Mouse (Mus musculus) intestine, postnatal 0 days (tissue): ENCODE measurements around the gene Fgfr2. TPM values are rescaled to one million over a fixed set of nuclear protein-coding genes. Genes with fewer than 3 reads are reported as not detected.
A peak's percentile ranks its signal among the peaks of the same experiment; 100 is the strongest.

Experiments
- ATAC-seq: fragments of 200-750 bp; cut with Nextera tagmentation; 2 replicates; pipeline ENCODE4 v1.8.0; 2017; ENCODE audit warnings: mild to moderate bottlenecking, moderate TSS enrichment, moderate library complexity
- H3K27ac ChIP-seq: fragments of 300-500 bp; sonication (generic); 2 replicates; pipeline ENCODE4 v1.5.1; 2014; ENCODE audit warnings: mild to moderate bottlenecking, low read depth, low read length, moderate library complexity
- H3K27me3 ChIP-seq: fragments of 300-500 bp; sonication (generic); replicated peaks from 2 replicates; pipeline ENCODE4 v1.6.1; 2014; ENCODE audit warnings: low read length, mixed read lengths; ENCODE audit not compliant: control insufficient read depth, insufficient read depth
- H3K36me3 ChIP-seq: fragments of 300-500 bp; sonication (generic); 2 replicates; pipeline ENCODE4 v1.6.1; 2014; ENCODE audit warnings: mild to moderate bottlenecking, moderate library complexity; ENCODE audit not compliant: control insufficient read depth, insufficient read depth
- H3K4me1 ChIP-seq: fragments of 300-500 bp; sonication (generic); replicated peaks from 2 replicates; pipeline ENCODE4 v1.6.1; 2014; ENCODE audit warnings: antibody characterized with exemption, low read length, mixed read lengths; ENCODE audit not compliant: control insufficient read depth, insufficient read depth
- H3K4me2 ChIP-seq: fragments of 300-500 bp; sonication (generic); replicated peaks from 2 replicates; pipeline ENCODE4 v1.6.1; 2014; ENCODE audit warnings: low read depth, mild to moderate bottlenecking, moderate library complexity
- H3K4me3 ChIP-seq: fragments of 300-500 bp; sonication (generic); 2 replicates; pipeline ENCODE4 v1.5.1; 2014; ENCODE audit warnings: low read depth, low read length
- H3K9ac ChIP-seq: fragments of 300-500 bp; sonication (generic); 2 replicates; pipeline ENCODE4 v1.6.1; 2014; ENCODE audit warnings: mild to moderate bottlenecking, low read depth, low read length
- H3K9me3 ChIP-seq: fragments of 300-500 bp; sonication (generic); 2 replicates; pipeline ENCODE4 v1.6.1; 2016; ENCODE audit warnings: mixed run types; ENCODE audit not compliant: control insufficient read depth
- CTCF ChIP-seq: sonication (generic); IDR thresholded peaks from 2 replicates; pipeline ENCODE4 v1.5.1; 2016; ENCODE audit warnings: low read depth, mild to moderate bottlenecking, control low read depth, antibody characterized with exemption, moderate library complexity
- WGBS: fragments of 180-500 bp; shearing (Covaris S2); extraction: QIAGEN DNeasy Blood & Tissue Kit; methylation state at CpG from one replicate; pipeline ENCODE4 v1.1.7; 2014; 5-methylcytosine and 5-hydroxymethylcytosine counted together
- polyA plus RNA-seq: library from polyadenylated mRNA; unstranded; fragments of >200 nt; fragmentation: Nextera tagmentation; extraction: Ambion mirVana; gene quantifications from 2 replicates; pipeline ENCODE4 v1.2.1, GENCODE M21; 2015

Gene Fgfr2
- polyA plus RNA-seq, 1 experiment from 2014 or later: 29.5 TPM

GRCm38 (mm10) chr7:130711851-130712250 lies 2411.3 kb downstream of the Fgfr2 start:
- Histone ChIP-seq H3K27me3 (no peaks in the 10 kb centered on the region), H3K4me3 (no peak overlapping the region), H3K27ac (no peak overlapping the region), H3K9ac (no peak overlapping the region), H3K4me1 (peaks cover 7% of the 10 kb centered on the region; the same call in 1 of the 2 replicates), H3K4me2 (no peak overlapping the region), H3K36me3 (no peaks in the 10 kb centered on the region; the same call in 1 of the 2 replicates), H3K9me3 (no peaks in the 10 kb centered on the region)
- TF ChIP-seq CTCF: no peak
- WGBS: 69% methylated on average over 6 of the region's 7 CpGs
- peak; percentile 31; the same call in 1 of the 2 replicates for ATAC-seq

GRCm38 (mm10) chr7:130709372-130710274 lies 2413.5 kb downstream of the Fgfr2 start:
- Histone ChIP-seq H3K9me3 (no peaks in the 10 kb centered on the region), H3K4me2 (peak overlapping the region; percentile 60), H3K4me1 (peaks cover 7% of the 10 kb centered on the region; the same call in 1 of the 2 replicates), H3K4me3 (0 out of 2 replicates have a peak overlapping the region, but pooled peaks have one; percentile 7), H3K27me3 (no peaks in the 10 kb centered on the region), H3K9ac (0 out of 2 replicates have a peak overlapping the region, but pooled peaks have one; percentile 7), H3K27ac (peak overlapping the region; percentile 60), H3K36me3 (no peaks in the 10 kb centered on the region; the same call in 1 of the 2 replicates)
- ATAC-seq: peak; percentile 66
- 29% methylated on average over 9 of the region's 9 CpGs for WGBS
- no peak for TF ChIP-seq CTCF

GRCm38 (mm10) chr7:130708940-130709339 lies 2414.2 kb downstream of the Fgfr2 start:
- TF ChIP-seq CTCF: no peak
- peaks cover 7% of the 10 kb centered on the region; the same call in 1 of the 2 replicates for H3K4me1 ChIP-seq
- no peaks in the 10 kb centered on the region; the same call in 1 of the 2 replicates for H3K36me3 ChIP-seq
- H3K27ac ChIP-seq: peak overlapping the region; percentile 60
- no peaks in the 10 kb centered on the region for H3K9me3 ChIP-seq
- 14% methylated on average over 9 of the region's 9 CpGs for WGBS
- 0 out of 2 replicates have a peak overlapping the region, but pooled peaks have one; percentile 7 for H3K9ac ChIP-seq
- peak; percentile 68 for ATAC-seq
- H3K4me2 ChIP-seq: peak overlapping the region; percentile 60
- H3K27me3 ChIP-seq: no peaks in the 10 kb centered on the region
- H3K4me3 ChIP-seq: peak overlapping the region; percentile 7; the same call in 1 of the 2 replicates

GRCm38 (mm10) chr7:130705230-130705629 lies 2417.9 kb downstream of the Fgfr2 start:
- H3K4me2 ChIP-seq: no peak overlapping the region
- 86% methylated on average over 2 of the region's 2 CpGs for WGBS
- ATAC-seq: no peak
- H3K36me3 ChIP-seq: 0 out of 2 replicates have a peak, but pooled peaks cover 13% of the 10 kb centered on the region
- no peak overlapping the region for H3K4me3 ChIP-seq
- H3K9me3 ChIP-seq: no peaks in the 10 kb centered on the region
- peaks cover 7% of the 10 kb centered on the region; the same call in 1 of the 2 replicates for H3K4me1 ChIP-seq
- no peaks in the 10 kb centered on the region for H3K27me3 ChIP-seq
- H3K27ac ChIP-seq: no peak overlapping the region
- H3K9ac ChIP-seq: no peak overlapping the region
- TF ChIP-seq CTCF: no peak

- 62% methylated on average over 1 of the region's 1 CpGs for WGBS
These were observed 2421.8 kb downstream of the Fgfr2 start for GRCm38 (mm10) chr7:130701336-130701735.

GRCm38 (mm10) chr7:130698480-130698879 lies 2424.7 kb downstream of the Fgfr2 start:
- H3K4me1 ChIP-seq: no peaks in the 10 kb centered on the region
- H3K27me3 ChIP-seq: no peaks in the 10 kb centered on the region
- no peak for ATAC-seq
- H3K9me3 ChIP-seq: no peaks in the 10 kb centered on the region
- H3K9ac ChIP-seq: no peak overlapping the region
- no peak for TF ChIP-seq CTCF
- no peak overlapping the region for H3K27ac ChIP-seq
- H3K36me3 ChIP-seq: 0 out of 2 replicates have a peak, but pooled peaks cover 21% of the 10 kb centered on the region
- H3K4me2 ChIP-seq: no peak overlapping the region
- H3K4me3 ChIP-seq: no peak overlapping the region

More at GRCm38 (mm10) chr7:130701336-130701735, 2421.8 kb downstream of the Fgfr2 start:
- Histone ChIP-seq H3K9ac (no peak overlapping the region), H3K4me3 (no peak overlapping the region), H3K27me3 (no peaks in the 10 kb centered on the region), H3K4me2 (no peak overlapping the region), H3K4me1 (no peaks in the 10 kb centered on the region), H3K36me3 (0 out of 2 replicates have a peak, but pooled peaks cover 21% of the 10 kb centered on the region), H3K9me3 (no peaks in the 10 kb centered on the region), H3K27ac (no peak overlapping the region)
- no peak for TF ChIP-seq CTCF
- no peak for ATAC-seq
